Mouse (Mus musculus): ENCODE data around the gene Stambpl1. TPM values are rescaled to one million over a fixed set of nuclear protein-coding genes. Genes with fewer than 3 reads are reported as not detected.
A peak's percentile ranks its signal among the peaks of the same experiment; 100 is the strongest.

The Stambpl1 gene
- total and polyA plus RNA-seq, 2 experiments from 2014 or later, result 7.4 to 9.4 TPM

GRCm38 (mm10) chr19:34179136-34179535, 12.9 kb upstream of the Stambpl1 start:
- ATAC-seq (ENCODE audit: insufficient read depth, low read depth), result no peak
- no peak for DNase-seq (ENCODE audit: low spot score)
- TF ChIP-seq EP300 (IDR thresholded peaks at IDR 0.05; ENCODE audit: low read depth) (no peak), CTCF (IDR thresholded peaks at IDR 0.05; ENCODE audit: low read depth) (no peak)
- no peak overlapping the region for H3K27ac ChIP-seq (ENCODE audit: low read depth)
- no peak overlapping the region for H3K4me2 ChIP-seq (ENCODE audit: low read depth, low read length)
- H3K9ac ChIP-seq (replicated peaks; ENCODE audit: low read depth, low read length), result no peak overlapping the region
- H3K27me3 ChIP-seq (ENCODE audit: control insufficient read depth, insufficient read depth, low read length), result no peaks in the 10 kb centered on the region
- H3K36me3 ChIP-seq (replicated peaks; ENCODE audit: control insufficient read depth, insufficient read depth, low read length), result no peaks in the 10 kb centered on the region
- 78% methylated on average over 4 of the region's 4 CpGs for WGBS
- H3K4me1 ChIP-seq (ENCODE audit: control insufficient read depth, insufficient read depth), result 0 out of 2 replicates have a peak, but pooled peaks cover 1% of the 10 kb centered on the region
- no peaks in the 10 kb centered on the region for H3K9me3 ChIP-seq (replicated peaks; ENCODE audit: control insufficient read depth, low read length)
- H3K4me3 ChIP-seq (ENCODE audit: low read depth, low read length), result no peak overlapping the region

- H3K9ac ChIP-seq (replicated peaks; ENCODE audit: low read depth, low read length), result no peak overlapping the region
- H3K27me3 ChIP-seq (ENCODE audit: control insufficient read depth, insufficient read depth, low read length), result no peaks in the 10 kb centered on the region
- no peaks in the 10 kb centered on the region for H3K4me1 ChIP-seq (ENCODE audit: control insufficient read depth, insufficient read depth)
- no peak overlapping the region for H3K4me3 ChIP-seq (ENCODE audit: low read depth, low read length)
- H3K27ac ChIP-seq (ENCODE audit: low read depth), result no peak overlapping the region
- WGBS, result 68% methylated on average over 2 of the region's 2 CpGs
- no peaks in the 10 kb centered on the region for H3K36me3 ChIP-seq (replicated peaks; ENCODE audit: control insufficient read depth, insufficient read depth, low read length)
- DNase-seq (ENCODE audit: low spot score) (no peak), ATAC-seq (ENCODE audit: insufficient read depth, low read depth) (no peak)
- no peaks in the 10 kb centered on the region for H3K9me3 ChIP-seq (replicated peaks; ENCODE audit: control insufficient read depth, low read length)
- TF ChIP-seq EP300 (IDR thresholded peaks at IDR 0.05; ENCODE audit: low read depth) (no peak), CTCF (IDR thresholded peaks at IDR 0.05; ENCODE audit: low read depth) (no peak)
- H3K4me2 ChIP-seq (ENCODE audit: low read depth, low read length), result no peak overlapping the region
Measured at GRCm38 (mm10) chr19:34180316-34180715, 11.7 kb upstream of the Stambpl1 start.

GRCm38 (mm10) chr19:34181234-34181633, 10.8 kb upstream of the Stambpl1 start:
- no peaks in the 10 kb centered on the region for H3K36me3 ChIP-seq (replicated peaks; ENCODE audit: control insufficient read depth, insufficient read depth, low read length)
- H3K4me1 ChIP-seq (ENCODE audit: control insufficient read depth, insufficient read depth), result no peaks in the 10 kb centered on the region
- H3K9ac ChIP-seq (replicated peaks; ENCODE audit: low read depth, low read length), result no peak overlapping the region
- TF ChIP-seq EP300 (IDR thresholded peaks at IDR 0.05; ENCODE audit: low read depth) (no peak), CTCF (IDR thresholded peaks at IDR 0.05; ENCODE audit: low read depth) (no peak)
- no peak overlapping the region for H3K4me3 ChIP-seq (ENCODE audit: low read depth, low read length)
- H3K9me3 ChIP-seq (replicated peaks; ENCODE audit: control insufficient read depth, low read length), result no peaks in the 10 kb centered on the region
- 83% methylated on average over 3 of the region's 3 CpGs for WGBS
- H3K27me3 ChIP-seq (ENCODE audit: control insufficient read depth, insufficient read depth, low read length), result no peaks in the 10 kb centered on the region
- DNase-seq (ENCODE audit: low spot score) (no peak), ATAC-seq (ENCODE audit: insufficient read depth, low read depth) (no peak)
- no peak overlapping the region for H3K27ac ChIP-seq (ENCODE audit: low read depth)
- no peak overlapping the region for H3K4me2 ChIP-seq (ENCODE audit: low read depth, low read length)

- ATAC-seq (ENCODE audit: insufficient read depth, low read depth) (no peak), DNase-seq (ENCODE audit: low spot score) (no peak)
- Histone ChIP-seq H3K4me2 (ENCODE audit: low read depth, low read length) (no peak overlapping the region), H3K4me1 (ENCODE audit: control insufficient read depth, insufficient read depth) (no peaks in the 10 kb centered on the region), H3K27me3 (ENCODE audit: control insufficient read depth, insufficient read depth, low read length) (no peaks in the 10 kb centered on the region), H3K9me3 (replicated peaks; ENCODE audit: control insufficient read depth, low read length) (no peaks in the 10 kb centered on the region), H3K4me3 (ENCODE audit: low read depth, low read length) (no peak overlapping the region), H3K9ac (replicated peaks; ENCODE audit: low read depth, low read length) (no peak overlapping the region), H3K36me3 (replicated peaks; ENCODE audit: control insufficient read depth, insufficient read depth, low read length) (no peaks in the 10 kb centered on the region), H3K27ac (ENCODE audit: low read depth) (no peak overlapping the region)
- 73% methylated on average over 5 of the region's 5 CpGs for WGBS
- TF ChIP-seq EP300 (IDR thresholded peaks at IDR 0.05; ENCODE audit: low read depth), result no peak
- no peak for TF ChIP-seq CTCF (IDR thresholded peaks at IDR 0.05; ENCODE audit: low read depth)
Measured at GRCm38 (mm10) chr19:34182490-34182889, 9.5 kb upstream of the Stambpl1 start.

- no peaks in the 10 kb centered on the region for H3K9me3 ChIP-seq (replicated peaks; ENCODE audit: control insufficient read depth, low read length)
- no peak overlapping the region for H3K4me2 ChIP-seq (ENCODE audit: low read depth, low read length)
- no peak for TF ChIP-seq EP300 (IDR thresholded peaks at IDR 0.05; ENCODE audit: low read depth)
- TF ChIP-seq CTCF (IDR thresholded peaks at IDR 0.05; ENCODE audit: low read depth), result no peak
- H3K27ac ChIP-seq (ENCODE audit: low read depth), result no peak overlapping the region
- H3K9ac ChIP-seq (replicated peaks; ENCODE audit: low read depth, low read length), result no peak overlapping the region
- DNase-seq (ENCODE audit: low spot score), result no peak
- no peaks in the 10 kb centered on the region for H3K27me3 ChIP-seq (ENCODE audit: control insufficient read depth, insufficient read depth, low read length)
- no peaks in the 10 kb centered on the region for H3K36me3 ChIP-seq (replicated peaks; ENCODE audit: control insufficient read depth, insufficient read depth, low read length)
- peaks cover 2% of the 10 kb centered on the region; the same call in 1 of the 2 replicates for H3K4me1 ChIP-seq (ENCODE audit: control insufficient read depth, insufficient read depth)
- 84% methylated on average over 4 of the region's 4 CpGs for WGBS
- H3K4me3 ChIP-seq (ENCODE audit: low read depth, low read length), result no peak overlapping the region
- no peak for ATAC-seq (ENCODE audit: insufficient read depth, low read depth)
Measured at GRCm38 (mm10) chr19:34186845-34187244, 5.2 kb upstream of the Stambpl1 start.

GRCm38 (mm10) chr19:34191645-34192007, 403 bp upstream of the Stambpl1 start:
- Histone ChIP-seq H3K36me3 (replicated peaks; ENCODE audit: control insufficient read depth, insufficient read depth, low read length) (no peaks in the 10 kb centered on the region), H3K9me3 (replicated peaks; ENCODE audit: control insufficient read depth, low read length) (no peaks in the 10 kb centered on the region), H3K27me3 (ENCODE audit: control insufficient read depth, insufficient read depth, low read length) (no peaks in the 10 kb centered on the region), H3K27ac (ENCODE audit: low read depth) (no peak overlapping the region), H3K4me2 (ENCODE audit: low read depth, low read length) (peak overlapping the region; percentile 83), H3K4me3 (ENCODE audit: low read depth, low read length) (peak overlapping the region; percentile 72), H3K9ac (replicated peaks; ENCODE audit: low read depth, low read length) (peak overlapping the region; percentile 65; the same call in 1 of the 2 replicates), H3K4me1 (ENCODE audit: control insufficient read depth, insufficient read depth) (peaks cover 7% of the 10 kb centered on the region; the same call in 1 of the 2 replicates)
- ATAC-seq (ENCODE audit: insufficient read depth, low read depth) (no peak), DNase-seq (ENCODE audit: low spot score) (no peak)
- no peak for TF ChIP-seq CTCF (IDR thresholded peaks at IDR 0.05; ENCODE audit: low read depth)
- no peak for TF ChIP-seq EP300 (IDR thresholded peaks at IDR 0.05; ENCODE audit: low read depth)
- 39% methylated on average over 10 of the region's 10 CpGs for WGBS
